Mouse (Mus musculus) mature B cell (primary cell): ENCODE data around the gene Napb.

Source experiments
- in situ Hi-C: fragments of 300-500 bp; cut with MboI; formaldehyde crosslinking; loops from 2 replicates; pipeline ENCODE4 v1.14.3; 2019

Gene Napb

GRCm38 (mm10) chr2:148687971-148688370 is 44.3 kb downstream of the Napb start:
- in situ Hi-C loops = no loop called here

GRCm38 (mm10) chr2:148686862-148687261 is 45.4 kb downstream of the Napb start:
- in situ Hi-C loops = no loop called here

GRCm38 (mm10) chr2:148685709-148686108 is 46.6 kb downstream of the Napb start:
- in situ Hi-C loops = no loop called here

GRCm38 (mm10) chr2:148684972-148685371 is 47.3 kb downstream of the Napb start:
- in situ Hi-C loops = no loop called here

GRCm38 (mm10) chr2:148683031-148683430 is 49.2 kb downstream of the Napb start:
- in situ Hi-C loops = no loop called here

GRCm38 (mm10) chr2:148681461-148681891 is 50.8 kb downstream of the Napb start:
- in situ Hi-C loops = no loop called here

- in situ Hi-C loops = no loop called here
Measured at GRCm38 (mm10) chr2:148680775-148681291, 51.4 kb downstream of the Napb start, which contains the start of gene Gzf1. Gene Gzf1 (plus strand): TSS chr2:148681023.

- in situ Hi-C loops = no loop called here
Measured at GRCm38 (mm10) chr2:148679346-148679745, 52.9 kb downstream of the Napb start.

- in situ Hi-C loops = no loop called here
Measured at GRCm38 (mm10) chr2:148677801-148678200, 54.5 kb downstream of the Napb start.

- in situ Hi-C loops = no loop called here
Measured at GRCm38 (mm10) chr2:148672199-148673096, 59.8 kb downstream of the Napb start, which contains the start of gene Nxt1. Gene Nxt1 (plus strand): TSS chr2:148672601.

- in situ Hi-C loops = no loop called here
Measured at GRCm38 (mm10) chr2:148663458-148663857, 68.8 kb downstream of the Napb start.

GRCm38 (mm10) chr2:148654961-148655360 is 77.3 kb downstream of the Napb start:
- in situ Hi-C loops = no loop called here

- in situ Hi-C loops = no loop called here
Measured at GRCm38 (mm10) chr2:148650587-148651357, 81.5 kb downstream of the Napb start.

- in situ Hi-C loops = no loop called here
Measured at GRCm38 (mm10) chr2:148644421-148645000, 87.8 kb downstream of the Napb start.
